Comparison of ENCODE assay signal across 16 mouse cellular contexts in the genomic region with DNA sequence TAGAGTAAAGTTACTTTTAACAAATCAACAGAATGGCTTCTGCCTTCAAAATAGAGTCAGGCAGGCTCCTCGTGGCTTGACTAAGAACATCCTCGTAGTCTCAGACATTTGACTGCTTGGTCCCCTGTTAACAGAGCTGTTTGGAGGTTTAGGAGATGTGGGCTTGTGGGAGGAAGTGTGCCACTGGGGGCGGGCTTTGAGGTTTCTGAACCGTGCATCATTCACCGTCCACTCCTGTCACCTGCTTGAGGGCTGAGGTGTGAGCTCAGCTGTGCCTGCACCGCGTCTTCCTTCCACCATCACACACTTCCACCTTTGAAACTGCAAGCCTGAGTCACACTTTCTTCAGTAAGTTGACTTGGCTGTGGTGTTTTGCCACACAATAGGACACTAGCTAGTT. TPM values are rescaled to one million over a fixed set of nuclear protein-coding genes. Genes with fewer than 3 reads are reported as not detected.
DNase-seq lines count a peak whose midpoint lies in the region; ATAC-seq and TF ChIP-seq lines count a peak whose summit lies in the region.
"Had no signal": no experiment of that assay in that cellular context is flagged by ENCODE, and none has a peak within 500 bp of the region (broad histone marks: within the 10 kb centered on the region; RNA-seq: fewer than 3 reads in every experiment).

No protein-coding gene starts in this region.

- no peak overlapping the region for H3K4me3 ChIP-seq in lung, adult 2 months (replicated peaks; ENCODE audit: extremely low read depth, low read depth, low read length)
- H3K4me3 ChIP-seq: embryonic facial prominence, embryonic 12.5 days; heart, adult 2 months; limb, embryonic 12.5 days; neural tube, embryonic 12.5 days had no signal

- no peaks in the 10 kb centered on the region for H3K4me1 ChIP-seq in lung, adult 2 months (ENCODE audit: control insufficient read depth, insufficient read depth, low read length)
- H3K4me1 ChIP-seq: embryonic facial prominence, embryonic 12.5 days; limb, embryonic 12.5 days; neural tube, embryonic 12.5 days had no signal

- ATAC-seq in common myeloid progenitor, adult 5-6 weeks (replicated peaks; ENCODE audit: low read depth, poor library complexity, severe bottlenecking), result peak; percentile 83
- ATAC-seq: forebrain, embryonic 16.5 days had no signal

- 60% methylated on average over 7 of the region's 7 CpGs for WGBS in lung, adult 2 months

- TF ChIP-seq POLR2A in lung, adult 2 months (IDR thresholded peaks at IDR 0.05; ENCODE audit: borderline replicate concordance, extremely low read depth, low read depth, low read length), result no peak

- no peak for TF ChIP-seq CTCF in lung, adult 2 months (IDR thresholded peaks at IDR 0.05; ENCODE audit: insufficient read depth, low read length)

- peak; percentile 10 to 30 for DNase-seq in lung, adult 18-20 months
- DNase-seq in lung, adult 2 months, result no peak
- DNase-seq in natural killer cell, adult 2 months (ENCODE audit: low spot score in 2 of 2), result peak; percentile 92 to 93
- DNase-seq in thymus, postnatal 10 days (ENCODE audit: low spot score in 2 of 2), result peak; percentile 57 to 64
- DNase-seq in cerebellum, postnatal 36 days, result no peak
- DNase-seq in layer of hippocampus, postnatal 14 days (ENCODE audit: low spot score in 2 of 2), result no peak
- no peak for DNase-seq in kidney, adult 9 months
- DNase-seq: right cerebral cortex, postnatal 14 days had no signal

RNA-seq across cellular contexts. Expression of a gene that starts 52.6 kb away (rescaled TPM):
- not detected in 2 replicates for polyA plus RNA-seq in lung, adult 2 months (2012; rRNA removed)
- total RNA-seq in common myeloid progenitor, adult 5-6 weeks (2017), result not detected in 2 replicates
- not detected for total RNA-seq in layer of hippocampus, postnatal 14 days (2021)
- total RNA-seq: heart, adult 2 months had no signal
- polyA plus RNA-seq: embryonic facial prominence, embryonic 12.5 days; forebrain, embryonic 16.5 days; heart, adult 2 months; hindbrain, embryonic 14.5 days; large intestine, adult 2 months; limb, embryonic 12.5 days; neural tube, embryonic 12.5 days had no signal

Comparison
In these comparisons a context has a peak if more than half of its experiments do, and no peak if none do; other contexts are left out.
1. DNase-seq: peak in lung, adult 18-20 months (2 of 2), natural killer cell, adult 2 months (2 of 2) and thymus, postnatal 10 days (2 of 2); none in lung, adult 2 months (single experiment), cerebellum, postnatal 36 days (0 of 2), layer of hippocampus, postnatal 14 days (0 of 2) and kidney, adult 9 months (single experiment).